Mouse (Mus musculus) brown adipose tissue, adult 24 weeks (tissue): ENCODE data around the gene Entpd6. TPM values are rescaled to one million over a fixed set of nuclear protein-coding genes. Genes with fewer than 3 reads are reported as not detected.

Experiments
- H3K27ac ChIP-seq: fragments of 200-500 bp; replicated peaks from 2 replicates; pipeline ENCODE4 v1.5.1; 2012; ENCODE audit warnings: low read depth, mild to moderate bottlenecking, low read length
- H3K4me1 ChIP-seq: fragments of 200-500 bp; 2 replicates; pipeline ENCODE4 v1.6.1; 2012; ENCODE audit warnings: low read length, mixed read lengths; ENCODE audit not compliant: control insufficient read depth, insufficient read depth, insufficient read length
- H3K4me3 ChIP-seq: fragments of 200-500 bp; 2 replicates; pipeline ENCODE4 v1.5.1; 2012; ENCODE audit warnings: low read depth, mild to moderate bottlenecking, low read length, moderate library complexity; ENCODE audit not compliant: insufficient read depth
- polyA plus RNA-seq: library from polyadenylated mRNA; stranded (reverse); fragments of >200 nt; gene quantifications from 2 replicates; pipeline ENCODE4 v1.2.4, GENCODE M21; 2012; ENCODE audit not compliant: missing spikeins, insufficient read depth, insufficient read length

Gene Entpd6
- polyA plus RNA-seq = 12.6 and 16.9 TPM in 2 replicates

DNA sequence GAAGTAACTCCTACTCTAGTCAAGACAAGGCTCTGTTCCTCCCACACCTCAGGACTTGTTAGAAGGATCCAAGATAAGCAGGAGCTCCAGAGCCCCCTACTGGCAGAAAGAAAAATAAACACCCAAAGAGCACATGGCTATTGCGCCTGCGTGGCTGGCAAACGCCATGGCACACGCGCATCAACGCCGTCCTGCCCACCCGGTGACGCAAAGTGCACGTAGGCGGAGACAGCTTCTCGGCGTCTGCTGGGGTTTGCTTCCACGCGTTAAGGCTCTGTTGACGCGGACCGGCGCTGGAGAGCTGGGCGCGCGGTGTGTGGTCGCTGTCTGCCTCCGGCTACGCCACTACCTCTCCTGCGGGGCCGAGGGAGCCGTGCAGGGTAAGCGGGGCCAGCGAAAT lies at the start of gene Entpd6:
Gene Entpd6, plus strand, starts transcription at position 189 of the 400 bp plus-strand sequence.
- peak within 1 kb of the TSS; percentile 78 for H3K4me3 ChIP-seq

DNA sequence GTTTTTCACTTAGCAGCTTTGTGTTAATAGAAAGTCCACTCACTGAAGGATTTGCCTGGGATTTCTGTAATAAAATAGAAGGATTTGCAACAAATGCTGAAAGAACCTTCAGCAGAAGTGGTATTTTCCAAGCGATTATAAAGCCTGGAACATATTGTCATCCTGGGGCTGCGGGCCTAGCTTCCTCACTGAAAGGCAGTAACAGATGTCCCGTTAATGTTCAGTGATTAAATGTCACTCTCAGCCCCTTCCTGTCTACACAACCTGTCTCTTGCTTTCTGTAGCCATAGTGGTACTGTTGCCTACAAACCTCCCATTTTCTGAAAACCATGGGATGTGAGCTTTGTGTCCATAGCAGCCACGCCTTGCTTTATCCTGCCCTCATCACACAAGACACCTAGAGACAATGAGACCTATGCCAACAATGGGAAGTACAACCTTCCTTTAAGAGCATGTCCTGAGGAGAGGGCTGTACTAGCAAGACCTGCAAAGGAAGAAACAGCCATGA lies 36.6 kb upstream of the Entpd6 start:
- Histone ChIP-seq H3K27ac (no peak overlapping the region), H3K4me3 (no peak overlapping the region), H3K4me1 (no peaks in the 10 kb centered on the region)

More for the DNA sequence above, at the start of gene Entpd6:
- Histone ChIP-seq H3K27ac (peak within 1 kb of the TSS; percentile 42), H3K4me1 (peaks cover 5% of the 10 kb centered on the region; the same call in 1 of the 2 replicates)

DNA sequence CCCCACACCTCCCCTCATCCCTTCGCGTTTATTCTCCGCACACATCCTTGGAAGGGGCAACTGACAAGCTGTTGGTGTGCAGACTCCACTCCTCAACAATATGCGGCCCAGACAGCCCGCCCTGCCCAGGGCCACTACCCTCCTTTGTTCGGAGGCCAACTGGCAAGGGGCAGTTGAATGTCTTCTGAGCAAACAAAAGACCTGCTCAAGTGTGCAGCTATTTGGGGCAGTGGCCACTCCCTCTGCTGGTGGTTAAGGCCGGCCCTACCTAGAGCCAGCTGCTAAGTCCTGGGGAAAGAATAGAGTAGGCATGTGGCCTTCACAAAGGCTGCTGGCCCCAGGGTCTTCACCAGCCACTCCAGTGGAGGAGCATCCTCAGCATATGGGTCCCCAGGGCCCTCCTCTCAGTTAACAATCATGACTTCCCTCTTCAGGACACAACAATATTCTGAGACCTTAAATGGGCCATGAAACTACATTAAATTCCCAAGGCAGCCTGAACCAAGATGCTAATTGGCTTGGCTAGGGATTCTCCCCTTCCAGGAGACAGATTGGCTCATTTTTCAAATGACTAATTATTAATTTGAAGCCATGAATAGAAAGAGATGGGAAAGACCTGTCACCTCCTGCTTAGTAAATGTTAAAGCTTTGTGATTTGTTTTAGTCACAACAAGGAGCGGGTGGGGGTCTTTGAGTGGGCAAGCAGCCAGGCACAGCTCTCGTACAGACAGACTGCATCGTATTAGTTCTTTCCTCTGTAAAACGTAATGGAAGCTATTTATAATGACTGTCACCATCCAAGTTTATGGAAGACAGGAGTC lies 12.9 kb upstream of the Entpd6 start:
- Histone ChIP-seq H3K4me3 (no peak overlapping the region), H3K4me1 (no peaks in the 10 kb centered on the region), H3K27ac (no peak overlapping the region)

DNA sequence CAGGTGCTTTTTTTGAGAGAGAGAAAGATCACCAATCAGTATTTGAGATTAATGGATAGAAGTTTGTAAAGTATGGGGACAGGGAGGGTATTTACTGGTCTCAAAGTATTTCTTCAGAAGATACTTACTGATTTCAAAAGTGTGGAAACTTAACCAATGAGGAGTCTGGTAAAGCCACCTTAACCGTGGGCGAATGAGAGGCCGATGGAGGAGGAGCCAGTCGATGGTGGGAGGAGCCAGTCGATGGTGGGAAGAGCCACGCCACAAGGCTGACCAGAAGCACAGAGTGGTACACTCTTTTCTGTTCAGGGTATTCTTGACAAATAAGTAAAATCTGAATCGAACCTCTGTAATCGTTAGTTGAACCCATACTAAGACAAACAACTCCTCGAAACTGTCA lies 11.0 kb upstream of the Entpd6 start:
- no peak overlapping the region for H3K4me3 ChIP-seq
- no peaks in the 10 kb centered on the region for H3K4me1 ChIP-seq
- no peak overlapping the region for H3K27ac ChIP-seq

DNA sequence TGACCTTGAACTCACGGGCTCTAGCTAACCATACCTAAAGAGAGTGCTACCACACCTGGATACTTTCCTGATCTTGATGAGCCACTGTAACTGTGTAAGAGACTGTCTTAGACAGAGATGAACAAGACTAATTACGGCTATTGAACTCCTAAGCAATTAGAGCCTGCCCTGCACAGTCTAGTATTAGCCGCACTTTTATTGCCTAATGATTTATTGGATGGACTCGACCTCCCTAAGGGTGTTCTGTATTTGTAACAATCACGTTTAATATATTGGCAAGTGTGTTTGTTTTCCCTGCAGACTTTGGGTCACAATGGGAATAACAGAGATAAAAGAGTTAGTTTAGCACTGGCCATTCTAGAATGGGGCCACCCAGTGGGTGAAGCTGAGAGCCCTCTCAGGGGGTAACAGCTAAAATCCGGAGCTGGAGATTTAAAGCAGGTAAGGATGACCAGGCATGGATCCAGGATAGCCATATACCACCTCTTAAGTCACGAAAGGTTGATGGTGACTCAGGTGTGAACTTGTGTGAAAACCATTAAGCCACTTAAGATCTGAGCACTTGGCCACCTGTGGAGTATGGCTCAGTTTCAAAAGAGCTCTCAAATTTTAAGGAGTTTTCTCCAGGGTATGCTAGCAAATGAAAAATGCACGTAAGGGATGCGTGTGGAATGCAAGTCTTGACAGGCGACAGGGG lies 8.5 kb upstream of the Entpd6 start:
- Histone ChIP-seq H3K4me1 (no peaks in the 10 kb centered on the region), H3K27ac (no peak overlapping the region), H3K4me3 (no peak overlapping the region)

DNA sequence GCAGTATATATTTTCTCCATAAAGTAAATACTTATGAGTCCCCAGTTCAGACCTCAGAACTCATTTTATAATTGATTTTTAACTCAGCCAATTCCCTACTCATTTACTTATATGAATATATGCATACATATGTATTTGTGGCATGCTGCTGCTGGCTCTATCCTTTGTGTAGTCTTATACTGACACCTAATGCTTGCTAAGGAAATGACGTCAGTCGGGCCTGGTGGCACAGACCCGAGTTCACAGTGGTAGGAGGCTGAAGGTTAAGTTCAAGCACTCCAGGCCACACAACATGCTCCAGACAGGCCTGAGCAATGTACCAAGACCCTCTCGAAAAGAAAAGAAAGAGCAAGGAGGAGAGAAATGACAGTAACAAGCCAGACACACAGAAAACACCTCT lies 7.4 kb upstream of the Entpd6 start:
- no peak overlapping the region for H3K4me3 ChIP-seq
- H3K27ac ChIP-seq = no peak overlapping the region
- H3K4me1 ChIP-seq = no peaks in the 10 kb centered on the region

DNA sequence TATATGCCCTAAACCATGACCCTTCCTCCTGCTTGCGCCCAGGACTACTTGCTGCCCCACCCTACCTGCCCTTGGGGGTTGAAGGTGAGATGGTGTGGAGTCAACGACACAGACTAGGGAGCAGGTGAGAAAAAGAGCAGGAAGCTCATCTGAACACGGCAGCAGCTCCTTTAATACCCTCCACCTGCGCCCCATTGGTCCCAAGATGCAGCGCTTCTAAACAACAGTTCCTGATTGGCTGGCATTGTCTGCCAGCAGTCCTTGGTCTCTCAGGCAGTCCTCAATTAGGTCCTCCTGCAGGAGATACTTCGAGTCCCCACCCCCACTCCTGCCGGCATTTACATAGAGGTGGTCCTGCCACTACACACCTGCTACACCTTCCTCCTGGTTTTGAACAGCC lies 3.8 kb upstream of the Entpd6 start:
- H3K27ac ChIP-seq = no peak overlapping the region
- H3K4me1 ChIP-seq = peaks cover 3% of the 10 kb centered on the region; the same call in 1 of the 2 replicates
- H3K4me3 ChIP-seq = no peak overlapping the region

DNA sequence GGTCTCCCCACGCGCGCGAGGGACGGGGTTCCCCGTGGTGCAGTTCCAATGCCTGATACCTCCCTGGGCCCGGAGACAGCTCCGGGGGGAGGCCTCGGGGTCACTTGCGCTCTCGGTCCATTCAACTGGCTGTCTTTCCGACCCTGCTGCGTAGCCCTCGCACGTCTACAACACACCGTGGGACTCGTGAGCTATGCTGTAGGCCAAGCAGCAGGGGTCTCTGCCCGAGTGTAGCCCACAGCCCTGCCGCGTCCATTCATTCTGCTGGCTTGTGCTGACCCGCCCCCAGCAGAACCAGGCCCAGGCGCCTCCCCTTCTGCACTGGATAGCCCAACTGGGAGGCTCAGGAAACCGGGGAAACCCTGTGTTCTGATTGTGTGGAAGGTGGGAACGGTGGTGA lies 441 bp downstream of the Entpd6 start:
- Histone ChIP-seq H3K4me1 (peaks cover 5% of the 10 kb centered on the region; the same call in 1 of the 2 replicates), H3K4me3 (peak overlapping the region; percentile 78), H3K27ac (peak overlapping the region; percentile 42)

DNA sequence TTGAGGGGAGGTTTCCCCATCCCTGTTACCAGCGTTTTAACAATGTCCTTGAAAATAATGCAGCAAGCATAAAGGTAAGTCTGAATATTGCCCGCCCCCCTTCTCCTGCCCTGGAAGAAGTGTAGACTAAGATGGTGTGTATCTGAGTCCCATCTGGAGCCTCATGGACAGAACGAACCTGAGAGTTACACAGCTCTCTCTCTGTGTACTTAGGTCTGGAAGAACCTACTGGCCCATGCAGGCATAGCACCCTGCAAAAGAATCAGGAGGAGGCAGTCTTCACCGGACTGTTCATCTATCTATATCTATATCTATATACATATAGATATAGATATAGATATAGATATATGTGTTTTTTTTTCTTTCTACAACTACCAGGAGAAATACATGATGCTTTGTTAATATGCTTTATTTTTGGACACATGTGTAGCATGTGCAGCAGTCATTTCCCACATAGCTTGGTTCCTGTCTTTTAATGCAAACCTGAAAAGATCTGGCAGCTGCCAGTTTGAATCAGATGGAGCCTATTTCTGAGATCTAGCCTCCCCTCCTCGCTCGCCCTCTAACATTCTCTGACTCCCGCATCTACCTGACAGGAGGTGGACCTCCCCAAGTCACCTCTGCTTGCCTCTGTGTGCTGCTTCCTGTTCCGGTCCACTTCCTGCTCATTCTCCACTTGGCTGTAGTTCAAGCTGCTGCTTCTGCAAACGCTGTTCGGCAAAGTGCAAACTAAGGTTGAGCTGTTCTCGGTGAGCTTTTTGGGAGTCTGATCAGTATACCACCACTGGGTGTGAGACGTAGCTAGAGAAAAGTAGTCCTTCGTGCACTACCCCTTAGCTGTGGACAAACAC lies 1.5 kb downstream of the Entpd6 start:
- Histone ChIP-seq H3K4me1 (peaks cover 5% of the 10 kb centered on the region; the same call in 1 of the 2 replicates), H3K27ac (no peak overlapping the region), H3K4me3 (peak overlapping the region; percentile 78)

DNA sequence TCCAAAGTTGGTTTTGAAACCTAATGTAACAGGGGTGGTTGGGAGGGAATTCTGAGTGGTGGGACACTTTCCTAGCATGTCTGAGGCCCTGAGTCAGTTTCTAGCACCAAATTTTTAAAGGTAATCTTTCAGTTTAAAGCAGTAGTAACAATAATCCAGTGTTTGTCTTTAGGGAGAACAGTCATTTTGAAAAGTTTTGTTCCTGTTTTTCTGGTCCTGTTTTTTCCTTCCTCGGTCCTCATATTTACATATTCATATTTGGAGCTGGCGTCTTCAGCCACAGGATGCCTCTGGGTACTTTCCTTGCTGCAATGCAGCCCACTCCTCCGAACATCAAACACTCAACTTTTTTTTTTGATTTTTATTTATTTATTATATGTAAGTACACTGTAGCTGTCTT lies 6.2 kb downstream of the Entpd6 start:
- Histone ChIP-seq H3K4me1 (peaks cover 2% of the 10 kb centered on the region; the same call in 1 of the 2 replicates), H3K27ac (no peak overlapping the region), H3K4me3 (no peak overlapping the region)

DNA sequence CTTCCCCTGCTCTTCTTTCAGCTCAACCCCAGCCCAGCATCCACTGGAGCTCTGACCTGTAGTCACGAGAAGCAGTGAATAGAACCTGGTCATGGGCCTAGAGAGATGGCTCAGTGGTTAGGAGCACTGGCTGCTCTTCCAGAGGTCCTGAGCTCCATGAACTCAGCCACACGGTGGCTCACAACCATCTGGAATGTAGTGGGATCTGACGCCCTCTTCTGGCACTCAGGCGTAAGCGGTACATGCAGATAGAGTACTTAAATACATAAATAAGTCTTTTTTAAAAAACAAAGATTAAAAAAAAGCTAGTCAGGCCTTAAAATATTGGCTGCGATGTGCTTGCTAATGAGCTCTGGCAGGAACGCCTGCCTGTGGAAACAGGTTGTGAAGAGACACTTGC lies 12.6 kb downstream of the Entpd6 start:
- peaks cover 6% of the 10 kb centered on the region; the same call in 1 of the 2 replicates for H3K4me1 ChIP-seq
- H3K27ac ChIP-seq = no peak overlapping the region
- no peak overlapping the region for H3K4me3 ChIP-seq

DNA sequence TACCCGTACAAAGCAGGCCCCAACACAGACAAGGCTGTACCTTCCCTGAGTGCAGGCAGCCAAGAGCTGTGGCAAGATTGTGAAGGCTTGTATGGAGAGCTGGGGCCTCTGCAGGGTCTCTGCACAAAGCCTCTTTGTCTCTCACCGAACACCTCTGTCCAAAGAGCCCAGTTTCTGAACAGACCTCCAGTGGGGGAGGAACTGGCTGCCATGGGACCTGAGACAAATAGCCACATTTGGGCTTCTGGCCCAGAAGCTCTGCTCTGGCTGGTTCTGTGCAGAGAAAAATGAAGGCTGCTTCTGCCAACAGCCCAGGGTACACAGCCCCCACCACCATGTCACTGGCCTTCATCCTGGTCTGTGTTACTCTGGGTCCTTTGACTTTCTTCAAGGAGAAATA lies 16.8 kb downstream of the Entpd6 start:
- H3K4me1 ChIP-seq = peaks cover 6% of the 10 kb centered on the region; the same call in 1 of the 2 replicates
- H3K4me3 ChIP-seq = no peak overlapping the region
- H3K27ac ChIP-seq = peak overlapping the region; percentile 64

DNA sequence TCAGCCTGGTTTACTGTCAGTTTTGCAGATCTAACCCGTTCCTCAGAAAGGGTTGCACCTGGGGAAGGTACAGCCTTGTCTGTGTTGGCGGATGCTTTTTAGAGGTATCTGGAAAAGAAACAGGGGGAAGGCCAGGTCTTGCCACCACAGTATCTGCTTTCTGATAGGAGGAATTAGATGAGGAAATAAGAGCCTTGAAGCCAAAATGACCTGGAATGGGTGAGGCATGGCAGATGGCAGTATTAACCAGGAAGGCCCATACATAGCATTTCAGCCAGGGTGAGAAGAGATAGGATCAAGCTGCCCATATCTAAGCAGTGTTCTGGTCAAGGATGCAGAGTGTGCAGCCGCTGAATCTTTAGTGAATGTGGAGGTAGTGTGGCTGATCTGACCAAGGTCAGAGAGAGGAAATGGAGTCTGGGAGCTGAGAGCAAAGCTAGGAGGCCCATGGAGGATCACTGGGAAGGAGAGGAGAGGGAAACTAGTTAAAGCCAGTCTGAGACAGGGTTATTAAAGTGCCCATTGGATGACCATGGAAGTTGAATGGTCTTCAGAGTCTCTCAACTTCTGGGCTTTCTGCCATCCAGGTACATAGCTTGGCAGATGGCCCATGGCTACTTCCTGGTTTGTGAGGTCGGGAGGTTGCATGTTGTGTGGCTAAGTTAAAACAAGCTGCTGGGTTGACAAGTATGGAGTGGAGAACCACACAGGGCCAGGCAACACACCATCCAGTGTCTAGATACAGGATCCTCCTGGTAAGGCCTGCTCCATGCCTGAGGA lies 17.4 kb downstream of the Entpd6 start:
- Histone ChIP-seq H3K27ac (peak overlapping the region; percentile 7), H3K4me1 (peaks cover 6% of the 10 kb centered on the region; the same call in 1 of the 2 replicates), H3K4me3 (no peak overlapping the region)

DNA sequence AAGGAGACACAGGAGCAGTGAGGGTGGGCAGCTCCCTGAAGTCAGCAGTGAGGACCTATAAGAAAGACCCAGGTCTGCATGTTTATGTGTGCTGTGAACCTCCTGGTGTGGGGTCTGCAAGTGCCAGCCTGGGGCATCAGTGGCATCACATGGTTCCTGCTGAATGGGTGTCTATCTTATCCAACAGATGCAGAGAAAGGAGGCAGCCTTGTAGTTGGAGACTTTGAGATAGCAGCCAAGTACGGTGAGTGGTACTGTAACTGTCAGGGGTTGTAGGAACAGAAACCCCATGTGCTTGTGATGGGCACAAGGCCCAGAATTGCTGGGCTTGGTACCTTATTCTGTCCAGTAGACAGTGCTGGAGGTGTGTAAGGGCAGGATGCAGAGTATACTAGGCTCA lies 19.8 kb downstream of the Entpd6 start:
- no peak overlapping the region for H3K4me3 ChIP-seq
- H3K4me1 ChIP-seq = peaks cover 15% of the 10 kb centered on the region
- peak overlapping the region; percentile 81; the same call in 1 of the 2 replicates for H3K27ac ChIP-seq
